In the genomic region with DNA sequence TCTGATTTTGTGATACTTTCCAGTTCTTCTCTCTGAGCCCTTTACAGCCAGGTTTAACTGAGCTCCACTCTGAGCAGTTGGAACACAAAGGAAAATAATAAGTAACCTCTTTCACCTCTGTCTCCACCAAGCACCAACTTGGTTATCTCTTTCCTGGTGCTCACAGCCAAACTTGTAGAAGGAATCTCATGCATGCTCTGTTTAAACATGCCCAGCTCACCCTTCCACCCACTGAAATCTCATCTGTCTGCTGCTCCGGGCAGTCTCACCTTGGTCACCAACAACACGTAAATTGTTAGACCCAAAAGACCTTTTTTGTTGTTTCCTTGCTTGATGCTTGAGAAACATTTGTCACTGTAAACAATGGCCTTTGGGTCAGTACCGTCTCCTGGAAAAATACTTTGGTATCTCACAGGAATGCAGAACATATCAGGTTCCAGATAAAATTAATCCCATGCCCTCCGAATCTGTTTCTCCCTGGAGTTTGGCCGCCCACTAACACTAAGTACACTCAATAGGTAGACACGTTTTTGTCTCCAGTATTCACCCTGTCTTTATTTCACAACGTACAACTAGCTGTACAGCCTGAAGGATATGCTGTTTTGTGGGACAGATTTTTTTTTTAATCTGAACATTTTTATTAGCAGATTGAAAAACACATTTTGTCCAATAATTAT, we compare ENCODE assay signal across 11 mouse cellular contexts.
"Had no signal": no experiment of that assay in that cellular context is flagged by ENCODE, and none has a peak within 500 bp of the region (broad histone marks: within the 10 kb centered on the region; RNA-seq: fewer than 3 reads in every experiment).

No protein-coding gene starts in this region.

- H3K27me3 ChIP-seq: limb, embryonic 13.5 days; midbrain, embryonic 13.5 days; neural tube, embryonic 15.5 days had no signal

- H3K27ac ChIP-seq: limb, embryonic 13.5 days; liver, embryonic 14.5 days; midbrain, embryonic 13.5 days; neural tube, embryonic 15.5 days had no signal

- DNase-seq: kidney, postnatal 25 days; left cerebral cortex, postnatal 4 days; lung, adult 18-20 months; right cerebral cortex, adult 18-20 months; right cerebral cortex, postnatal 25 days; thymus, postnatal 36 days had no signal

- H3K4me3 ChIP-seq: limb, embryonic 13.5 days; midbrain, embryonic 13.5 days; myocyte; neural tube, embryonic 15.5 days had no signal

- H3K4me2 ChIP-seq: limb, embryonic 13.5 days; midbrain, embryonic 13.5 days; neural tube, embryonic 15.5 days had no signal

- ATAC-seq: midbrain, embryonic 13.5 days had no signal

- H3K9ac ChIP-seq: limb, embryonic 13.5 days; liver, embryonic 14.5 days; midbrain, embryonic 13.5 days; neural tube, embryonic 15.5 days had no signal

- H3K4me1 ChIP-seq: limb, embryonic 13.5 days; midbrain, embryonic 13.5 days; neural tube, embryonic 15.5 days had no signal

- H3K36me3 ChIP-seq: limb, embryonic 13.5 days; midbrain, embryonic 13.5 days; neural tube, embryonic 15.5 days had no signal

- H3K9me3 ChIP-seq: limb, embryonic 13.5 days; midbrain, embryonic 13.5 days; neural tube, embryonic 15.5 days had no signal
